Mouse (Mus musculus): Measurements from ENCODE around the gene Pnpla2.

Gene Pnpla2

GRCm38 (mm10) chr7:141483114-141483653 is 28.2 kb downstream of the Pnpla2 start:
- no peak for DNase-seq (ENCODE audit: low spot score in 2 of 2)

DNA sequence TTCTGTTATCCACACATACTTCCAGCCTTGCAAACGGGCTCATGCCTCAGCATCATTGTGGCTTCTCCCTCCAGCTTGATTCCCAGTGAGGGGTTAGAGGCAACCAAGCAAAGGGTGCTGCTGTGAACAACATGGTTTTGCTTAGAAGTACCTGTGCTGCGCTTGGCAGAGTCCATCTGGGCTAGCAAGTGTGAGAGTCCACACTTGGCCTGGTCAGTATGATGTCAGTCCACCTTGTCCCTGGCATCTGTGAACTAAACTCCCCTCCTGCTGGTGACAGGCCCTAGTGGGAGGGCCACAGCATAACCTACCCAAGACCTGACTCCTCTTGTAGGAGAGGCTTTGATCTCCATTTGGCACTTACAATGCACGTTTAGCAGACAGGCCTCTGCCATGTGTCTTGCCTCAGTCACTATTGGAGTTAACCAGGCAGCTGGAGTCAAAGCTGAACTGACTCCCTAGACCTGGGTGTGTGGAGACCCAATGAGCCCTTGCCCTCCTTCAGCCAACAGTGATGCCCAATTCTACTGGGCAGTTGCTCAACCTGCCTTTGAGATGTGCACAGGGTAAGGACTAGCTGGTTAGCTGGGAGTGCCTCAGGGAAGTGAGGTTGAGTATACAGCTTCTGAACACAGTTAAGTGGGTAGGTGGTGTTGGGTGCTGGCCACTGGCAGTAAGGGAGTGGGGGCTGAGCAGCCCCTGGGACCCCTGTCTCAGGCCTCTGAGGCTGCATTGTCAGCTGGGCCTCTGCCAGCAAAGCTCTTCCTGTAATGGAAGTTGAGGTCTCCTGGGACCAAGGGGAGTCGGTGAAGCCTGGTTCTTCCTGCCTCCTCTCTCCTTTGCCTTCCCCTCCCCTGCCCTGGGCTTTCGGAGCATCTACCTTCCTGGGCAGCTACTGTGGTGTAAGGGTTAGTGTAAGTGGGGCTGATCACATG is 29.5 kb downstream of the Pnpla2 start:
- DNase-seq (ENCODE audit: low spot score in 2 of 2) = no peak

GRCm38 (mm10) chr7:141485186-141485585 is 30.2 kb downstream of the Pnpla2 start:
- DNase-seq (ENCODE audit: low spot score in 2 of 2) = no peak

GRCm38 (mm10) chr7:141485606-141486005 is 30.6 kb downstream of the Pnpla2 start:
- no peak for DNase-seq (ENCODE audit: low spot score in 2 of 2)

DNA sequence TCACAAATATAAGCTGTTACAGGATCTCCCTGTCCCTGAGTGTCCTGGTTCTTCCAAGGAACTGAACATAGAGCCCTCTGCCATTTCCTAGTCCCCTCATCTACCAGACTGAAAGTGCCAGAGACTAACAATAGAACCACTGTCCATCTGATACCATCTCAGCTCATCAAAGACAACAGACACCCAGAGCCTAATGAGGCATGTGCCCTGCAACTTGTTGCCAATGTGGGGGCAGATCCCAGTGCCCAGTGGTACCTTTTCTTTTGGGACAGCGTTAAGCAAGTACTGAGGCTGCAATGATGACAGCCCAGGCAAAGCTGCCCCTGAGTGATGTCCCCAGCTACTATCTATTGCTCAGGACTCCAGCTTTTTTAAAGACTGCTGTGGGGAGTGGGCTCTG is 31.2 kb downstream of the Pnpla2 start:
- DNase-seq (ENCODE audit: low spot score in 2 of 2) = no peak

- DNase-seq (ENCODE audit: low spot score in 2 of 2) = no peak
Measured at GRCm38 (mm10) chr7:141487141-141487540, 32.1 kb downstream of the Pnpla2 start.

DNA sequence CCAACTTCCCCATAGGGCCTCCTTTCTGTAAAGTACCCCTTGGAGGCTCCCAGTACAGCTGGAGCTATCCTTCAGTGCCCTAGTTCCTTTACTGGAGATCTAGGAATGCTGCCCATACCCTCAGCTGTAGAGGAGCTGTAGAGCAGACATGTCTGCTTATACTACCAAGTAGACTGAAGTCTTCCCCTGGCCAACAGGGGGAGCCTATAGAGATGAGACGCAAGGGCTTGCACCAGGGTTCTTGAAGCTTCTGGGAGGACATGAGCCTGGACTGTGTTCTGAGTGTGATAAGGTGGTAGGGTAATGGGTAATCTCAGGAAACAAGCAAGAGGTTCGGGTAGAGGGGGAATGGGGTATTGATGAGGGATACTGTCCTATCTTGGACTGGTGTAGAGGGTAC is 36.2 kb downstream of the Pnpla2 start:
- DNase-seq (ENCODE audit: low spot score in 2 of 2) = no peak

DNA sequence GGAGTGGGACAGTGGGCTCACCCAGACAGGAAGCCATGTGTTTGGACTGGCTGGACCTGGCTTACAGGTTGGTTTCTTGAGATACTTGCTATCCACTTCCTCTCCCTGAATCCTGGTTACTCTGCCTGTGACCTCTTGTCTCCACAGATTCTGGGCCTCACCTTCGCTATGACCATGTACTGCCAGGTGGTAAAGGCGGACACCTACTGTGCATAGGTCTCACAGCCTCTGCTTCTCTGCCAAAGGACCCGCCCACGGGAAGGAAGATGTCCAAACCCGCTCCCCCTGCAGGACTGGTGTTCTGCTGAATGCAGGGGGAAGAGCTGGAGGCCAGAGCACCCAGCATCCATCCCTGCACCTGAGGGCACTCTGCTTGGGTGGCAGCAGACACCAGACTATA is 37.7 kb downstream of the Pnpla2 start:
- DNase-seq (ENCODE audit: low spot score in 2 of 2) = no peak

- no peak for DNase-seq (ENCODE audit: low spot score in 2 of 2)
Measured at GRCm38 (mm10) chr7:141493729-141494128, 38.7 kb downstream of the Pnpla2 start.

DNA sequence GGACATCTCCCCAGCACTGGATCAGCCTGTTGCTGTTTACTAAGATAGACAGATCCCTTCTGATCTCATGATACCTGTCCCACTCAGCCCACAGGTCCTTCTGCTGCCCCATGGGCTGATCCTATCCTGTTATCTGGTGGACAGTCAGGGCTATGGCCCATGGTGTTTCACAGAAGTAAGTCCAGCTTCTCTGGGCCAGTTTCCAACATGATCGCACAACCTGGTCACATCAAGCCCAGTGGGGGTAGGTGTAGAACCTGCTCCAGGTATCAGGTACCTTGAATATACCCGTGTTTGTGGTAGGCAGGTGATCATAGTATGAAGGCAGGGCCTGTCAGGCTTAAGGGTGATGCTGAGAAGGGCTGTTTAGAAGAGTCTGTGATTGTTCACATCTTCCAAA is 40.4 kb downstream of the Pnpla2 start:
- no peak for DNase-seq (ENCODE audit: low spot score in 2 of 2)

DNA sequence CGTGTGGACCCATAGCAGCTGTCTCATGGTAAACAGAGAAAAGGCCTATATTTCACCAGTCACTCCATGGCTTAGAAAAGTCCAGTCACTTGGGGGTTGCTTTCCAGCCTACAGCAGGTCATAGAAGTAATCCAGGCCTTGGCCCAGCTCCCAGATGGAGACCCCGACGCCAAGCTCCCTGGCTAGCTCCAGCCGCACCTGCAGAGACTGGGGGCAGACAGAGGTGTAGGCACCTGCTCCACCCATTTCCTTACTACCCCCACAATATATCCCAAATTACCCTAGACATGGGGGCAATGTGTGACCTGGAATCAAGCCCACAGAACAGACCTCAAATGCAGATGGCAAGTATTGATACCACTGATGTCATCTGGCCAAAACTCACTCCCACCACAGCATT is 40.9 kb downstream of the Pnpla2 start:
- DNase-seq (ENCODE audit: low spot score in 2 of 2) = no peak

DNA sequence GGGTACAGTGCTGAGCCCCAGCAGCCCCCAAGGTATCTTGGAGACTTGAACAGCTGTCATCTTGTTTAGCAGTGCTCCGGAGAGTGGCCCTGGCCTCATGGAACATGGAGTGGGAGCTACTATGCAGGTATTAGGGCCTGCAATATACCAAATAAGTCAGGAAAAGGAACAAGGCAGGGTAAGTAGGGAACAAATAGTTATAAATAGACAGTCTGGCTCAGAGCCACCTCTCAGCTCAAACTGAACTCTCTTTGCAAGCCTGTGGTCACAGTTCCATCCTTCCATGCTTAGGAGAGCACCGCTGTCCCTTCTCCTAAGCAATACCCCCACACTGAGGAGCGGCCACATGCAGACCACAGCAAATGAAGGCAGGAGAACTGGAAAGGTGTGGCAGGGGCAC is 42.6 kb downstream of the Pnpla2 start:
- no peak for DNase-seq (ENCODE audit: low spot score in 2 of 2)

GRCm38 (mm10) chr7:141501820-141502555 is 47.0 kb downstream of the Pnpla2 start:
- no peak for DNase-seq (ENCODE audit: low spot score in 2 of 2)

GRCm38 (mm10) chr7:141502556-141502905 is 47.5 kb downstream of the Pnpla2 start:
- no peak for DNase-seq (ENCODE audit: low spot score in 2 of 2)

DNA sequence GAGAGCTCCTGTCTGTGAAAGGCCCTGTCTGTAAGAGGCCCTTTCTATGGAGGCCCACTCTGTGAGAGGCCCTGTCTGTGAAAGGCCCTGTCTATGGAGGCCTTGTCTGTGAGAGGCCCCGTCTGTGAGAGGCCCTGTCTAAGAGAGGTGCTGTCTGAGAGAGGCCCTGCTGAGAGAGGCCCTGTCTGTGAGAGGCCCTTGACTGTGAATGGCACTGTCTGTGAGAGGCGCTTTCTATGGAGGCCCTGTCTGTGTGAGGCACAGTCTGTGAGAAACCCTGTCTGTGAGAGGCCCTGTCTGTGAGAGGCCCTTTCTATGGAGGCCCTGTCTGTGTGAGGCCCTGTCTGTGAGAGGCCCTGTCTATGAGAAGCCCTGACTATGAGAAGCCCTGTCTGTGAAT is 51.3 kb downstream of the Pnpla2 start:
- no peak for DNase-seq (ENCODE audit: low spot score in 2 of 2)

- no peak for DNase-seq (ENCODE audit: low spot score in 2 of 2)
Measured at GRCm38 (mm10) chr7:141508160-141508559, 53.2 kb downstream of the Pnpla2 start.

DNA sequence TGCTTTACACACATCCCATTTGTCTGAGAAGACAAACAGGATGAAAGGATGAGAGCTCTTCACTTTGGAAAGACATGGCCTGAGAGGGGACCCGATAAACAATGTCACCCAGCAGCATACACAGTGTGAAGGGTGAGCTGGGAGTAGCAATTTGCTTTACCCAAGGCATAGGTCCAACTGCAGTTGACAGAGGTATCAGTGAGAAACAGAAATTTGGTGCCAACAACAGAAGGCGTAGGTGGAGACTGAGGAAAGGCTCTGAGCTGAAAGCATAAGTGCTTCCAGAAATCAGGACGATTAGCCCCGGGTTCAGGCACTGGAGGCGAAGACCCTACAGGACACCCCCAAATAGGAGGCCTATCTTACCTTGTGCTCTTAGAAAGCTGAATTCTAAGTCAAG is 55.2 kb downstream of the Pnpla2 start:
- DNase-seq (ENCODE audit: low spot score in 2 of 2) = no peak

All from frontal cortex, postnatal 14 days (tissue).